Mouse (Mus musculus) liver, adult 2 months (tissue): ENCODE results near the gene Mpst.

Experiments
- CTCF ChIP-seq: fragments of 200-500 bp; IDR thresholded peaks from 2 replicates; pipeline ENCODE4 v1.5.1; 2011; ENCODE audit warnings: low read depth, low read length, control low read depth
- POLR2A ChIP-seq: fragments of 200-500 bp; IDR thresholded peaks from 2 replicates; pipeline ENCODE4 v1.6.1; 2011; ENCODE audit warnings: low read length, control low read depth; ENCODE audit not compliant: insufficient read depth; ENCODE audit errors: extremely low read depth

DNA sequence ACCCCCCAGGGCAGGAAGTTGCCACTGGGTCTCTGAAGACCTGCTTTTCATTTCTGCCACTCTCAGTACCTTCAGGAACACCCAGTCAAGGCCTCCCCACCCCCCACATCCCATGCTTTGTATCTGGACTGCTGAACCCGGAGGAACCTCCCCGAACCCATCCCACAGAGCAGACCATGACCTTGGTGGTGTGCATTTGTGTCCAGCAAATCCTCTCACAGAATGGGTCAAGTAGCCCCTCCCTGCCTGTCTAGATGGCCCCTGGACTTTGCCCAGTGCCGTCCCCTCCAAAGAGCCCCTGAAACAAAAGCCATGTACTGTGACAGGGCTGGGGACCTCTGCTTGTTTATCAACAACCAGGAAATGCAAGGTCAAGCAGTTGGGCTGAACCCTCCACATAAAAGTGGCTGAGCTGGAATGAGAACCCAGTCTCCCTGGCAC, 2.9 kb upstream of the Mpst start:
- TF ChIP-seq POLR2A = no peak
- TF ChIP-seq CTCF = no peak
